8 mouse cellular contexts compared by ENCODE assay signal in genomic region chr13:110039779-110040498, GRCm38 (mm10).
DNase-seq lines count a peak whose midpoint lies in the region; ATAC-seq and TF ChIP-seq lines count a peak whose summit lies in the region.

No protein-coding gene starts in this region.

- H3K27ac ChIP-seq in liver, embryonic 14.5 days: no peak overlapping the region
- no peak overlapping the region for H3K27ac ChIP-seq in liver, embryonic 11.5 days (ENCODE audit: low read depth, low read length)
- H3K27ac ChIP-seq in hindbrain, embryonic 16.5 days (ENCODE audit: low read depth, low read length): no peak overlapping the region
- no peak overlapping the region for H3K27ac ChIP-seq in midbrain, embryonic 10.5 days (replicated peaks)

- no peak overlapping the region for H3K9ac ChIP-seq in liver, embryonic 14.5 days (replicated peaks)
- H3K9ac ChIP-seq in liver, embryonic 11.5 days (ENCODE audit: low read depth, low read length): no peak overlapping the region
- H3K9ac ChIP-seq in hindbrain, embryonic 16.5 days (ENCODE audit: low read depth, low read length): no peak overlapping the region

- ATAC-seq in liver, embryonic 14.5 days (ENCODE audit: insufficient read depth): no peak
- no peak for ATAC-seq in liver, embryonic 11.5 days (replicated peaks; ENCODE audit: low FRiP score)
- peak; percentile 60; the same call in 1 of the 2 replicates for ATAC-seq in hindbrain, embryonic 16.5 days

- no peaks in the 10 kb centered on the region for H3K4me1 ChIP-seq in liver, embryonic 14.5 days (replicated peaks; ENCODE audit: control insufficient read depth in 2 of 2, insufficient read depth in 2 of 2, low read length in 1 of 2)
- no peaks in the 10 kb centered on the region for H3K4me1 ChIP-seq in liver, embryonic 11.5 days (replicated peaks; ENCODE audit: control insufficient read depth, insufficient read depth, low read length)
- no peaks in the 10 kb centered on the region for H3K4me1 ChIP-seq in hindbrain, embryonic 16.5 days (ENCODE audit: control insufficient read depth, insufficient read depth, low read depth, low read length)
- H3K4me1 ChIP-seq in midbrain, embryonic 10.5 days: no peaks in the 10 kb centered on the region

- peak; percentile 26 to 39 for DNase-seq in cerebellum, adult 18-20 months
- no peak for DNase-seq in cerebellum, adult 9-11 months
- no peak for DNase-seq in liver, embryonic 14.5 days (ENCODE audit: low read depth in 3 of 3, low spot score in 3 of 3)
- DNase-seq in liver, embryonic 11.5 days (ENCODE audit: low spot score): no peak
- peak; percentile 8 for DNase-seq in c-Kit-positive CD71-positive TER-119-positive erythroid progenitor cells, embryonic 14.5 days (ENCODE audit: low spot score)
- DNase-seq in midbrain, embryonic 10.5 days (ENCODE audit: low spot score): peak; percentile 25
- no peak for DNase-seq in urinary bladder, adult 18-20 months (ENCODE audit: low spot score in 2 of 2)

- 65% methylated on average over 3 of the region's 3 CpGs for WGBS in liver, embryonic 14.5 days (ENCODE audit: insufficient replicate concordance)
- WGBS in liver, embryonic 11.5 days: 81% methylated on average over 3 of the region's 3 CpGs
- WGBS in hindbrain, embryonic 16.5 days: 78% methylated on average over 3 of the region's 3 CpGs
- WGBS in midbrain, embryonic 10.5 days: 86% methylated on average over 3 of the region's 3 CpGs

- peak; percentile 45; the same call in 1 of the 2 replicates for TF ChIP-seq CTCF in liver, embryonic 14.5 days (IDR thresholded peaks at IDR 0.05; ENCODE audit: low read depth)

- H3K36me3 ChIP-seq in liver, embryonic 14.5 days (replicated peaks; ENCODE audit: control insufficient read depth, insufficient read depth, low read depth): no peaks in the 10 kb centered on the region
- H3K36me3 ChIP-seq in liver, embryonic 11.5 days (ENCODE audit: control insufficient read depth, insufficient read depth, low read length): no peaks in the 10 kb centered on the region
- no peaks in the 10 kb centered on the region for H3K36me3 ChIP-seq in hindbrain, embryonic 16.5 days (ENCODE audit: control insufficient read depth, insufficient read depth, low read length)
- H3K36me3 ChIP-seq in midbrain, embryonic 10.5 days: no peaks in the 10 kb centered on the region

- H3K4me3 ChIP-seq in liver, embryonic 14.5 days (ENCODE audit: insufficient read depth in 1 of 2, low read depth in 2 of 2, low read length in 2 of 2): no peak overlapping the region
- H3K4me3 ChIP-seq in liver, embryonic 11.5 days (ENCODE audit: low read depth, low read length): no peak overlapping the region
- H3K4me3 ChIP-seq in hindbrain, embryonic 16.5 days (ENCODE audit: low read length): no peak overlapping the region
- no peak overlapping the region for H3K4me3 ChIP-seq in midbrain, embryonic 10.5 days

- H3K4me2 ChIP-seq in liver, embryonic 14.5 days (ENCODE audit: low read depth): no peak overlapping the region
- H3K4me2 ChIP-seq in liver, embryonic 11.5 days: no peak overlapping the region
- no peak overlapping the region for H3K4me2 ChIP-seq in hindbrain, embryonic 16.5 days (ENCODE audit: low read length)

- H3K9me3 ChIP-seq in liver, embryonic 14.5 days (ENCODE audit: control insufficient read depth, low read length): no peaks in the 10 kb centered on the region
- H3K9me3 ChIP-seq in liver, embryonic 11.5 days (ENCODE audit: control insufficient read depth, low read length): no peaks in the 10 kb centered on the region
- no peaks in the 10 kb centered on the region for H3K9me3 ChIP-seq in hindbrain, embryonic 16.5 days (ENCODE audit: control insufficient read depth, low read length)
- no peaks in the 10 kb centered on the region for H3K9me3 ChIP-seq in midbrain, embryonic 10.5 days (replicated peaks)

- TF ChIP-seq EP300 in liver, embryonic 14.5 days (IDR thresholded peaks at IDR 0.05; ENCODE audit: low read depth): no peak

- no peaks in the 10 kb centered on the region for H3K27me3 ChIP-seq in liver, embryonic 14.5 days (ENCODE audit: control insufficient read depth, insufficient read depth, low read length)
- H3K27me3 ChIP-seq in liver, embryonic 11.5 days (replicated peaks; ENCODE audit: control insufficient read depth, insufficient read depth, low read length): no peaks in the 10 kb centered on the region
- no peaks in the 10 kb centered on the region for H3K27me3 ChIP-seq in hindbrain, embryonic 16.5 days (replicated peaks; ENCODE audit: control insufficient read depth, insufficient read depth, low read length)
- H3K27me3 ChIP-seq in midbrain, embryonic 10.5 days (ENCODE audit: low read depth, poor library complexity, severe bottlenecking): no peaks in the 10 kb centered on the region

Comparison
In these comparisons a context has a peak if more than half of its experiments do, and no peak if none do; other contexts are left out.
1. DNase-seq: peak in cerebellum, adult 18-20 months (2 of 2), c-Kit-positive CD71-positive TER-119-positive erythroid progenitor cells, embryonic 14.5 days (single experiment) and midbrain, embryonic 10.5 days (single experiment); none in cerebellum, adult 9-11 months (single experiment), liver, embryonic 14.5 days (0 of 3), liver, embryonic 11.5 days (single experiment) and urinary bladder, adult 18-20 months (0 of 2).